Mouse (Mus musculus): ENCODE measurements at regions not wholly inside any gene's neighbourhood (a gene's known extent, or its start where the extent isn't known, plus 50 kb on each side); places are given as distances from the start of the nearest gene placed in this dataset.

- dilution Hi-C loops (cut with MboI; ENCODE audit: extremely low pct_ligation_motif_present, extremely low pct_unique_long_range_greater_than_20kb, low sequenced_read_pairs) = no loop called here
- peak; percentile 38 for DNase-seq (ENCODE audit: extremely low read depth)
- H3K27me3 ChIP-seq (replicated peaks) = peaks cover 3% of the 10 kb centered on the region
- H3K36me3 ChIP-seq (replicated peaks in 1 of 2; ENCODE audit: control insufficient read depth in 1 of 2, insufficient read depth in 1 of 2, low read length in 1 of 2) = no peaks in the 10 kb centered on the region
- TF ChIP-seq KAT2A (IDR thresholded peaks at IDR 0.05; ENCODE audit: insufficient replicate concordance, low read length) (no peak), HCFC1 (IDR thresholded peaks at IDR 0.05; ENCODE audit: low read depth, low read length) (no peak), RCOR1 (conservative IDR thresholded peaks at IDR 0.05; ENCODE audit: low read depth, low read length) (no peak), MAZ (IDR thresholded peaks at IDR 0.05; ENCODE audit: low read depth, low read length) (no peak), ZKSCAN1 (IDR thresholded peaks at IDR 0.05; ENCODE audit: borderline replicate concordance, low read depth, low read length) (no peak), CHD2 (IDR thresholded peaks at IDR 0.05; ENCODE audit: low read length) (peak; percentile 42; the same call in 1 of the 2 replicates), NRF1 (IDR thresholded peaks at IDR 0.05; ENCODE audit: low read depth, low read length) (0 out of 2 replicates have a peak, but pooled peaks have one; percentile 3), POLR2AphosphoS2 (IDR thresholded peaks at IDR 0.05; ENCODE audit: low read depth, low read length) (no peak), MXI1 (IDR thresholded peaks at IDR 0.05; ENCODE audit: low read depth, low read length) (no peak; the same call in 1 of the 2 replicates), JUND (conservative IDR thresholded peaks at IDR 0.05; ENCODE audit: low read depth, low read length) (no peak), PAX5 (IDR thresholded peaks at IDR 0.05; ENCODE audit: low read length) (no peak), EP300 (IDR thresholded peaks at IDR 0.05; ENCODE audit: low read length) (peak; percentile 26; the same call in 1 of the 2 replicates), POLR2A (IDR thresholded peaks at IDR 0.05; ENCODE audit: low read depth, low read length) (no peak), ETS1 (conservative IDR thresholded peaks at IDR 0.05; ENCODE audit: low read depth, low read length) (no peak), JUN (IDR thresholded peaks at IDR 0.05; ENCODE audit: insufficient read depth, low read depth, low read length) (no peak), UBTF (IDR thresholded peaks at IDR 0.05; ENCODE audit: low read depth, low read length) (no peak), GABPA (IDR thresholded peaks at IDR 0.05; ENCODE audit: insufficient replicate concordance, low read depth, low read length) (no peak), ZNF384 (IDR thresholded peaks at IDR 0.05; ENCODE audit: low read depth, low read length) (no peak), TCF12 (IDR thresholded peaks at IDR 0.05; ENCODE audit: low read depth, low read length) (no peak), SIN3A (IDR thresholded peaks at IDR 0.05; ENCODE audit: low read length) (no peak), USF2 (conservative IDR thresholded peaks at IDR 0.05; ENCODE audit: low read depth, low read length) (no peak), BHLHE40 (IDR thresholded peaks at IDR 0.05; ENCODE audit: low read depth, low read length) (peak; percentile 26; the same call in 1 of the 2 replicates), ELF1 (IDR thresholded peaks at IDR 0.05; ENCODE audit: low read depth, low read length) (no peak), MAFK (IDR thresholded peaks at IDR 0.05; ENCODE audit: insufficient replicate concordance, low read length) (no peak), ZMIZ1 (IDR thresholded peaks at IDR 0.05; ENCODE audit: low read depth, low read length) (no peak), SMC3 (IDR thresholded peaks at IDR 0.05; ENCODE audit: low read depth, low read length) (no peak), IRF4 (IDR thresholded peaks at IDR 0.05; ENCODE audit: low read depth, low read length) (no peak), CTCF (conservative IDR thresholded peaks at IDR 0.05 in 1 of 2, IDR thresholded peaks at IDR 0.05 in 1 of 2; ENCODE audit: low read depth in 2 of 2, low read length in 2 of 2) (no peak), MAX (IDR thresholded peaks at IDR 0.05; ENCODE audit: low read length) (no peak), MYC (IDR thresholded peaks at IDR 0.05; ENCODE audit: low read depth, low read length) (no peak)
- H3K27ac ChIP-seq (ENCODE audit: insufficient read depth, low read depth) = peak overlapping the region; percentile 24; the same call in 1 of the 2 replicates
- H3K4me2 ChIP-seq (ENCODE audit: insufficient read depth, low read depth, poor library complexity, severe bottlenecking) = peak overlapping the region; percentile 89
- in situ Hi-C loops (cut with MboI; ENCODE audit: low pct_ligation_motif_present, low pct_unique_long_range_greater_than_20kb, low sequenced_read_pairs) = no loop called here
- no peaks in the 10 kb centered on the region for H3K9me3 ChIP-seq (replicated peaks; ENCODE audit: low read length)
- peaks cover 0 to 20% of the 10 kb centered on the region in 2 experiments; a peak in 3 of 4 replicates for H3K4me1 ChIP-seq (ENCODE audit: control insufficient read depth in 1 of 2, insufficient read depth in 2 of 2)
- no peaks in the 10 kb centered on the region for H3K79me2 ChIP-seq (replicated peaks; ENCODE audit: control insufficient read depth, extremely low read depth, insufficient read depth, poor library complexity, severe bottlenecking)
- H3K4me3 ChIP-seq (replicated peaks in 1 of 3; ENCODE audit: low read depth in 2 of 3, low read length in 2 of 3, poor library complexity in 1 of 3) = no peak overlapping the region
- H3K9ac ChIP-seq (ENCODE audit: insufficient read depth, low read depth) = no peak overlapping the region
Measured at GRCm38 (mm10) chr10:44625521-44625920, 97.2 kb upstream of the Prdm1 start.

Data from CH12.LX (cell line).